In genomic region chr11:101911855-101912579, GRCm38 (mm10) we compare ENCODE assay signal across 10 mouse cellular contexts. TPM values are rescaled to one million over a fixed set of nuclear protein-coding genes. Genes with fewer than 3 reads are reported as not detected.
DNase-seq lines count a peak whose midpoint lies in the region; ATAC-seq and TF ChIP-seq lines count a peak whose summit lies in the region.
"Had no signal": no experiment of that assay in that cellular context is flagged by ENCODE, and none has a peak within 500 bp of the region (broad histone marks: within the 10 kb centered on the region; RNA-seq: fewer than 3 reads in every experiment).

No protein-coding gene starts in this region.

- no peak for TF ChIP-seq EP300 in stomach, postnatal 0 days (optimal IDR thresholded peaks at IDR 0.05)

- H3K9me3 ChIP-seq in embryonic facial prominence, embryonic 10.5 days = no peaks in the 10 kb centered on the region
- no peaks in the 10 kb centered on the region for H3K9me3 ChIP-seq in stomach, postnatal 0 days (ENCODE audit: control insufficient read depth, low read length)
- H3K9me3 ChIP-seq: lung, embryonic 15.5 days had no signal

- 63% methylated on average over 4 of the region's 4 CpGs for WGBS in embryonic facial prominence, embryonic 10.5 days
- 68% methylated on average over 4 of the region's 4 CpGs for WGBS in stomach, postnatal 0 days

- no peaks in the 10 kb centered on the region for H3K36me3 ChIP-seq in embryonic facial prominence, embryonic 10.5 days (replicated peaks)
- H3K36me3 ChIP-seq in stomach, postnatal 0 days (ENCODE audit: control insufficient read depth, insufficient read depth, low read length) = no peaks in the 10 kb centered on the region
- H3K36me3 ChIP-seq: lung, embryonic 15.5 days had no signal

- H3K4me1 ChIP-seq in embryonic facial prominence, embryonic 10.5 days = peaks cover 11% of the 10 kb centered on the region; the same call in 1 of the 2 replicates
- H3K4me1 ChIP-seq in stomach, postnatal 0 days (replicated peaks; ENCODE audit: control insufficient read depth, insufficient read depth) = no peaks in the 10 kb centered on the region
- H3K4me1 ChIP-seq: lung, embryonic 15.5 days had no signal

- ATAC-seq in stomach, postnatal 0 days (ENCODE audit: low FRiP score, low TSS enrichment) = no peak

- no peak overlapping the region for H3K4me2 ChIP-seq in stomach, postnatal 0 days (replicated peaks; ENCODE audit: low read depth)
- H3K4me2 ChIP-seq: lung, embryonic 15.5 days had no signal

- no peak overlapping the region for H3K9ac ChIP-seq in stomach, postnatal 0 days (ENCODE audit: low read length)
- H3K9ac ChIP-seq: lung, embryonic 15.5 days had no signal

- H3K27me3 ChIP-seq in embryonic facial prominence, embryonic 10.5 days (replicated peaks; ENCODE audit: low read depth, poor library complexity, severe bottlenecking) = peaks cover 49% of the 10 kb centered on the region
- no peaks in the 10 kb centered on the region for H3K27me3 ChIP-seq in stomach, postnatal 0 days (ENCODE audit: control insufficient read depth, insufficient read depth, low read length)

- no peak overlapping the region for H3K27ac ChIP-seq in left cerebral cortex, adult 2 months
- H3K27ac ChIP-seq in embryonic facial prominence, embryonic 10.5 days (replicated peaks) = no peak overlapping the region
- no peak overlapping the region for H3K27ac ChIP-seq in stomach, postnatal 0 days (replicated peaks)
- H3K27ac ChIP-seq: lung, embryonic 15.5 days had no signal

- peak; percentile 64 for TF ChIP-seq CTCF in left cerebral cortex, adult 2 months (IDR thresholded peaks at IDR 0.05)
- TF ChIP-seq CTCF in stomach, postnatal 0 days (IDR thresholded peaks at IDR 0.05; ENCODE audit: low read depth) = peak; percentile 56

- no peak overlapping the region for H3K4me3 ChIP-seq in left cerebral cortex, adult 2 months
- no peak overlapping the region for H3K4me3 ChIP-seq in embryonic facial prominence, embryonic 10.5 days
- no peak overlapping the region for H3K4me3 ChIP-seq in stomach, postnatal 0 days (ENCODE audit: low read depth, low read length)
- H3K4me3 ChIP-seq: lung, embryonic 15.5 days had no signal

- peak; percentile 26 for DNase-seq in adrenal gland, adult 2 months
- no peak for DNase-seq in adrenal gland, adult 18-20 months (ENCODE audit: low spot score in 2 of 2)
- no peak for DNase-seq in left cerebral cortex, adult 2 months (ENCODE audit: extremely low spot score in 1 of 2, low spot score in 2 of 2)
- DNase-seq in left cerebral cortex, adult 9 months (ENCODE audit: low spot score in 2 of 2) = no peak
- DNase-seq in embryonic facial prominence, embryonic 10.5 days (ENCODE audit: low spot score) = peak; percentile 59
- DNase-seq in stomach, postnatal 0 days (ENCODE audit: low spot score) = no peak
- no peak for DNase-seq in left cerebral cortex, adult 8-10 months (ENCODE audit: low spot score in 2 of 2)
- DNase-seq in ovary, postnatal 14 days (ENCODE audit: low spot score) = no peak

- intact Hi-C loops in left cerebral cortex, adult 2 months (cut with DNase I) = loop anchor here (10.0 kb wide), 1 partner anchor 193 kb away; the partner anchor contains the start of genes Ppy and Pyy

RNA-seq across cellular contexts. Expression of gene Meox1, which starts 17.8 kb away (rescaled TPM):
- total RNA-seq in adrenal gland, adult 2 months (2021) = 1 to 10 TPM; 1.4 to 5.3 TPM
- 0.57 and 1.2 TPM in 2 replicates for polyA plus RNA-seq in adrenal gland, adult 2 months (2012; rRNA removed)
- total RNA-seq in adrenal gland, adult 18-20 months (2021) = 1 to 10 TPM; 1.8 to 4.2 TPM
- under 1 TPM; 0.50 to 0.91 TPM for total RNA-seq in left cerebral cortex, adult 2 months (2021)
- 1.9 and 2.9 TPM in 2 replicates for polyA plus RNA-seq in embryonic facial prominence, embryonic 10.5 days (2016; fragmentation: Nextera tagmentation; extraction: Ambion mirVana)
- 2.8 and 3.0 TPM in 2 replicates for polyA plus RNA-seq in stomach, postnatal 0 days (2015; fragmentation: Nextera tagmentation; extraction: Ambion mirVana)
- under 1 TPM; 0.26 to 0.74 (median 0.54) TPM for total RNA-seq in left cerebral cortex, adult 8-10 months (2022)

RNA-seq across cellular contexts. Expression of gene Sost, which starts 54.8 kb away (rescaled TPM):
- total RNA-seq in adrenal gland, adult 2 months (2021) = not detected
- polyA plus RNA-seq in adrenal gland, adult 2 months (2012; rRNA removed) = 0.39 and 0.41 TPM in 2 replicates
- total RNA-seq in adrenal gland, adult 18-20 months (2021) = not detected
- total RNA-seq in left cerebral cortex, adult 2 months (2021) = not detected
- polyA plus RNA-seq in embryonic facial prominence, embryonic 10.5 days (2016; fragmentation: Nextera tagmentation; extraction: Ambion mirVana) = 0.20 and 0.30 TPM in 2 replicates
- polyA plus RNA-seq in stomach, postnatal 0 days (2015; fragmentation: Nextera tagmentation; extraction: Ambion mirVana) = 0.08 TPM in 1 of 2 replicates, not detected in the other
- total RNA-seq in left cerebral cortex, adult 8-10 months (2022) = under 1 TPM in 1 of 4 experiments, not detected in 3; 0.19 TPM
- polyA plus RNA-seq: stomach, embryonic 14.5 days had no signal

Comparison
In these comparisons a context has a peak if more than half of its experiments do, and no peak if none do; other contexts are left out.
1. DNase-seq: peak in adrenal gland, adult 2 months (single experiment) and embryonic facial prominence, embryonic 10.5 days (single experiment); none in adrenal gland, adult 18-20 months (0 of 2), left cerebral cortex, adult 2 months (0 of 2), left cerebral cortex, adult 9 months (0 of 2), stomach, postnatal 0 days (single experiment), left cerebral cortex, adult 8-10 months (0 of 2) and ovary, postnatal 14 days (single experiment).